Mouse (Mus musculus) pancreas, adult 10 weeks (tissue): ENCODE data around the gene Idh2. TPM values are rescaled to one million over a fixed set of nuclear protein-coding genes. Genes with fewer than 3 reads are reported as not detected.

Source experiments
- polyA plus RNA-seq: library from polyadenylated mRNA; stranded (reverse); fragments of 350-450 nt; fragmentation: Illumina TruSeq; extraction: RNeasy Lipid Tissue Mini Kit (QIAGEN cat#74804); gene quantifications from one replicate; pipeline ENCODE4 v1.2.3, GENCODE M21; 2015; ENCODE audit warnings: low read depth, low replicate concordance; ENCODE audit not compliant: insufficient read depth

Gene Idh2
- polyA plus RNA-seq, result 58.3 TPM

GRCm38 (mm10) chr7:80115224-80115590, at the start of gene Idh2:
Gene Idh2, minus strand, starts transcription at chr7:80115392.

Other genes with a start within 250 kb of the Idh2 start
- gene Ap3s2, start 194.7 kb downstream of the Idh2 start, polyA plus RNA-seq, result 5.6 TPM
- 6.3 TPM for gene Arpin, start 180.0 kb downstream of the Idh2 start, polyA plus RNA-seq
- gene Zfp710, start 90.6 kb downstream of the Idh2 start, polyA plus RNA-seq, result 2.2 TPM
- 2.1 TPM for gene Sema4b, start 71.4 kb upstream of the Idh2 start, polyA plus RNA-seq
- 16.9 TPM for gene Cib1, start 117.4 kb upstream of the Idh2 start, polyA plus RNA-seq
- gene Gdpgp1, start 117.5 kb upstream of the Idh2 start, polyA plus RNA-seq, result 0.63 TPM
- 0.57 TPM for gene Ttll13, start 131.0 kb upstream of the Idh2 start, polyA plus RNA-seq
- gene Ngrn, start 145.8 kb upstream of the Idh2 start, polyA plus RNA-seq, result 10.3 TPM
- 3.4 TPM for gene Vps33b, start 154.3 kb upstream of the Idh2 start, polyA plus RNA-seq
- 0.87 TPM for gene Prc1, start 179.1 kb upstream of the Idh2 start, polyA plus RNA-seq
- 5.5 TPM for gene Rccd1, start 209.1 kb upstream of the Idh2 start, polyA plus RNA-seq
- 8.2 TPM for gene Unc45a, start 225.6 kb upstream of the Idh2 start, polyA plus RNA-seq
- 6.2 TPM for gene Hddc3, start 227.7 kb upstream of the Idh2 start, polyA plus RNA-seq